Mouse (Mus musculus) c-Kit-positive CD71-positive TER-119-positive erythroid progenitor cells, embryonic 14.5 days (primary cell): ENCODE data around the gene Cfap126.
A peak's percentile ranks its signal among the peaks of the same experiment; 100 is the strongest.

Experiments used
- DNase-seq: peaks from one replicate; pipeline ENCODE4 v3.0.0-alpha.2; 2013; ENCODE audit warnings: low spot score

Gene Cfap126

GRCm38 (mm10) chr1:171096110-171096964 lies 17.4 kb upstream of the Cfap126 start:
- no peak for DNase-seq

GRCm38 (mm10) chr1:171097136-171097535 lies 16.6 kb upstream of the Cfap126 start:
- no peak for DNase-seq

GRCm38 (mm10) chr1:171097612-171098011 lies 16.1 kb upstream of the Cfap126 start:
- peak; percentile 63 for DNase-seq

- DNase-seq = no peak
These were observed 12.7 kb upstream of the Cfap126 start for GRCm38 (mm10) chr1:171101033-171101432.

- DNase-seq = peak; percentile 83
These were observed 11.8 kb upstream of the Cfap126 start for GRCm38 (mm10) chr1:171101733-171102546.

GRCm38 (mm10) chr1:171102547-171103177 lies 11.1 kb upstream of the Cfap126 start:
- peak; percentile 80 for DNase-seq

- peak; percentile 65 for DNase-seq
These were observed 10.4 kb upstream of the Cfap126 start for GRCm38 (mm10) chr1:171103179-171103840.

GRCm38 (mm10) chr1:171105226-171105625 lies 8.5 kb upstream of the Cfap126 start:
- no peak for DNase-seq

GRCm38 (mm10) chr1:171109620-171110019 lies 4.1 kb upstream of the Cfap126 start:
- no peak for DNase-seq

- DNase-seq = no peak
These were observed 3.1 kb upstream of the Cfap126 start for GRCm38 (mm10) chr1:171110659-171111019.

GRCm38 (mm10) chr1:171111020-171111780 lies 2.5 kb upstream of the Cfap126 start:
- peak; percentile 91 for DNase-seq

GRCm38 (mm10) chr1:171111781-171112575 lies 1.7 kb upstream of the Cfap126 start:
- peak; percentile 56 for DNase-seq

- DNase-seq = no peak
These were observed 732 bp upstream of the Cfap126 start for GRCm38 (mm10) chr1:171112986-171113385.

- no peak for DNase-seq
These were observed 2.6 kb downstream of the Cfap126 start for GRCm38 (mm10) chr1:171116280-171116679.

GRCm38 (mm10) chr1:171118269-171118684 lies 4.6 kb downstream of the Cfap126 start:
- peak; percentile 91 for DNase-seq

GRCm38 (mm10) chr1:171118996-171119395 lies 5.3 kb downstream of the Cfap126 start:
- no peak for DNase-seq

GRCm38 (mm10) chr1:171119405-171119804 lies 5.7 kb downstream of the Cfap126 start:
- DNase-seq = no peak

GRCm38 (mm10) chr1:171120893-171121292 lies 7.2 kb downstream of the Cfap126 start:
- DNase-seq = peak; percentile 50

- no peak for DNase-seq
These were observed 8.1 kb downstream of the Cfap126 start for GRCm38 (mm10) chr1:171121839-171122238.

GRCm38 (mm10) chr1:171122932-171123331 lies 9.2 kb downstream of the Cfap126 start:
- DNase-seq = no peak
